Mouse (Mus musculus) brain, embryonic 14.5 days (tissue): ENCODE measurements around the gene Eps8.

Experiments
- CTCF ChIP-seq: fragments of 200-500 bp; IDR thresholded peaks from 2 replicates; pipeline ENCODE4 v1.5.1; 2012; ENCODE audit warnings: inconsistent platforms, mild to moderate bottlenecking, moderate library complexity, borderline replicate concordance; ENCODE audit not compliant: insufficient read depth, insufficient read length; ENCODE audit errors: extremely low read depth
- POLR2A ChIP-seq: fragments of 200-500 bp; IDR thresholded peaks from 2 replicates; pipeline ENCODE4 v1.6.1; 2012; ENCODE audit warnings: mild to moderate bottlenecking, inconsistent platforms, borderline replicate concordance; ENCODE audit not compliant: poor library complexity, insufficient read depth, insufficient read length, severe bottlenecking; ENCODE audit errors: extremely low read depth

- TF ChIP-seq CTCF (no peak), POLR2A (no peak)
Measured at GRCm38 (mm10) chr6:137557671-137558070, 97.0 kb downstream of the Eps8 start.
